Mouse (Mus musculus): Measurements from ENCODE around the gene Slc7a10.

DNA sequence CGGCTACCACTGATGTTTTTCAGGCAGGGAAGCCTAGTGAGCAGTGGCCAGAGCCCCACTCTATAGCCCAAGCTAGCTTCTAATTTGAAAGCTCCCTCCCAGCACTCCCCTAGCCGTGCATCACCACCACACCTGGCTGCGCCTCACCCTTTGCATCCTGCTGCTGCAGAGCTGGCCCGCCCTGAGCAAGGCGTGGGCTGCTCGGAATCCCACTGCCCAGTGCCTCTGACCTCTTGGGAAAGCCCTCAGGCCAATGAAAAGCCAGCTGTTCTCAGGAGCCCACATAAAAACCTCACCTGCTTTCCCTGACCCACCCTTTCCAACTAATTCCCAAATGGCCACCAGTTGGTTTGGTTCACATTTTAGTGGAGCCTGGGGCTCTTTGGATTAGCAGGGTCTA, 22.1 kb upstream of the Slc7a10 start:
- no peak for TF ChIP-seq CTCF (IDR thresholded peaks at IDR 0.05; ENCODE audit: borderline replicate concordance, insufficient read depth, low read length)
- no peak for TF ChIP-seq POLR2A (IDR thresholded peaks at IDR 0.05; ENCODE audit: low read depth, low read length)

Measured in embryonic fibroblast, embryonic 13.5 days (primary cell).